Mouse (Mus musculus): ENCODE data around the gene Sri.
A peak's percentile ranks its signal among the peaks of the same experiment; 100 is the strongest.

The Sri gene

DNA sequence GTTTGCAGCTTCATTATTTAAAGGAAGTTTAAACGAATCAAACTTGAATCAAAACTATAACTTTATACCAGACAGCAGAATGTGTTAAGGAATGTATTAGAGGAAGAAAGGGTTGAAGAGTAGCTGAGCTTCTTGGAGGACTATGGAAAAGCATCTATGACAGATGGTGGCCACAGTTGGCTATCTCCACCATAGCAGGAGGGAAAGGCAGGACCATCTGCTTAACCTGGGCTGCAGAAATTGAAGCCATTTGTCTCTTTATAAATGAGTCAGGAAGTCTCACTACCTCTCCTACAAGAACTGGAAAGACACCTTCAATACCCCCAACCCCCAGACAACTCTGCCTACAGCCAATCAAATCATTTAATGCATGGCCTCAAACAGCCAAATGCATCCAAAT, 49.8 kb downstream of the Sri start:
- peak; percentile 98 for ATAC-seq (ENCODE audit: insufficient number of reproducible peaks, low FRiP score, low TSS enrichment)

DNA sequence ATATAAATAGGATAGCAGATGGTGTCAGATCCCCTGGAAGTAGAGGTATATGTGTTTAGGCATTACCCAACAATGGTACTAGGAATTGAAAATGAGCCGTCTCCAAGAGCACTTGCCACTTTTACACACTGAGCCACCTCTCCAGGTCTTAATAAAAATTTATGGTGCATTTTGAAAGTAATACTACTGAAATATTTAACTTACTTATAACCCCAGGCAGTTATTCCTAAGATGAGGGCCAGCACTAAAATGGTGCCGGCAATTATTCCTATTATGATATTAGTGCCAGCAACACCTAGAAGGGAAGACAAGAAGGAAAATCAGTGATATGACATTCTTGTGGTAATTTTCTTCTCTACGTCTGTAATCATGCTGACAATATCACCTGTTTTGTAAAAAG, 65.8 kb downstream of the Sri start:
- no peak for ATAC-seq (ENCODE audit: insufficient number of reproducible peaks, low FRiP score, low TSS enrichment)

GRCm38 (mm10) chr5:8112246-8112645, 66.4 kb downstream of the Sri start:
- peak; percentile 94 for ATAC-seq (ENCODE audit: insufficient number of reproducible peaks, low FRiP score, low TSS enrichment)

DNA sequence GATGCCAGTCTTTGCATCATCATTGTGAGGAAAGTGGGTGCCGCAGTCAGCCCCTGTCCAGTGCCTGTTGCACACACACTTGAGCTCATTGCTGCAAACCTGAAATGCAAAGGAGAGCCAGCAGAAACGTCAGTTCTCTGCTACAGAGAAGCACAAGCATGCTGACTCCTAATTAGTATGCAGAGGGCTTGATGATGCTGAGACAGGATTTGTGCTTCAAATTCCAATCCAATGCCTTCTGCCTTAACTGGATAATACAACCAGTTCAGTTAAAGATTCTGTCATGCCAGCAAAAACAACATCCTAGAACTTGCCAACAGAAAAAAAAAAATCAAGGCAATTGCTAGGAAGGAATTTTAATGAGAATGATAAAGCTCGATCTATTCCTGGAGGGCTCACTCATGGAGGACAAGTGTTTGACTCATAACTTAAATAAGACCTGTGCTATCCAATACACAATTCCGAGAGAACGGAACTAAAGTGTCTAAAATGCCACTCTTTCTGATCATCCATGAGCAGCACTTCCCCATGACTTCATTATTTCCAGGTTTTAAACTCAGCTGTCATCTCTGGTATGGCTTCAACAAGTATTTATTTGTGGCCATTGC, 70.8 kb downstream of the Sri start:
- ATAC-seq (ENCODE audit: insufficient number of reproducible peaks, low FRiP score, low TSS enrichment) = no peak

Measured in cerebellum, adult (tissue).